Mouse (Mus musculus): ENCODE measurements around the gene Mfsd4a. TPM values are rescaled to one million over a fixed set of nuclear protein-coding genes. Genes with fewer than 3 reads are reported as not detected.

Mfsd4a gene
- polyA plus RNA-seq, 1 experiment, result 64.1 TPM

GRCm38 (mm10) chr1:132008881-132009644 lies 58.8 kb downstream of the Mfsd4a start:
- 22% methylated on average over 8 of the region's 8 CpGs for WGBS
- no peak for DNase-seq

GRCm38 (mm10) chr1:132007828-132008827 lies 59.7 kb downstream of the Mfsd4a start:
- under 1% methylated on average over 72 of the region's 72 CpGs for WGBS
- Histone ChIP-seq H3K4me1 (ENCODE audit: control insufficient read depth, insufficient read depth, low read length) (peaks cover 17% of the 10 kb centered on the region; the same call in 1 of the 2 replicates), H3K36me3 (ENCODE audit: control insufficient read depth, insufficient read depth, low read length) (no peaks in the 10 kb centered on the region), H3K4me3 (ENCODE audit: insufficient read depth, low read depth, low read length) (peak overlapping the region; percentile 76), H3K27ac (ENCODE audit: insufficient read depth, low read depth, low read length) (peak overlapping the region; percentile 99), H3K27me3 (replicated peaks; ENCODE audit: control insufficient read depth, insufficient read depth, low read length) (no peaks in the 10 kb centered on the region)
- TF ChIP-seq CTCF (conservative IDR thresholded peaks at IDR 0.05; ENCODE audit: insufficient read depth, insufficient read length, low read depth, low read length) (no peak), POLR2A (IDR thresholded peaks at IDR 0.05; ENCODE audit: low read depth, low read length) (no peak)
- DNase-seq, result peak; percentile 91

More at GRCm38 (mm10) chr1:132008881-132009644, 58.8 kb downstream of the Mfsd4a start:
- Histone ChIP-seq H3K4me1 (ENCODE audit: control insufficient read depth, insufficient read depth, low read length) (peaks cover 17% of the 10 kb centered on the region; the same call in 1 of the 2 replicates), H3K36me3 (ENCODE audit: control insufficient read depth, insufficient read depth, low read length) (no peaks in the 10 kb centered on the region), H3K27ac (ENCODE audit: insufficient read depth, low read depth, low read length) (no peak overlapping the region), H3K4me3 (ENCODE audit: insufficient read depth, low read depth, low read length) (peak overlapping the region; percentile 76), H3K27me3 (replicated peaks; ENCODE audit: control insufficient read depth, insufficient read depth, low read length) (no peaks in the 10 kb centered on the region)
- TF ChIP-seq POLR2A (IDR thresholded peaks at IDR 0.05; ENCODE audit: low read depth, low read length), result no peak
- TF ChIP-seq CTCF (conservative IDR thresholded peaks at IDR 0.05; ENCODE audit: insufficient read depth, insufficient read length, low read depth, low read length), result no peak

GRCm38 (mm10) chr1:132007282-132007815 lies 60.5 kb downstream of the Mfsd4a start, which contains the start of gene Elk4:
Elk4 (plus strand) TSS chr1:132007607.
- Histone ChIP-seq H3K4me3 (ENCODE audit: insufficient read depth, low read depth, low read length) (peak within 1 kb of the TSS; percentile 76), H3K4me1 (ENCODE audit: control insufficient read depth, insufficient read depth, low read length) (peaks cover 17% of the 10 kb centered on the region; the same call in 1 of the 2 replicates), H3K27ac (ENCODE audit: insufficient read depth, low read depth, low read length) (peak within 1 kb of the TSS; percentile 99), H3K36me3 (ENCODE audit: control insufficient read depth, insufficient read depth, low read length) (no peaks in the 10 kb centered on the region), H3K27me3 (replicated peaks; ENCODE audit: control insufficient read depth, insufficient read depth, low read length) (no peaks in the 10 kb centered on the region)
- under 1% methylated on average over 57 of the region's 61 CpGs for WGBS
- no peak for TF ChIP-seq CTCF (conservative IDR thresholded peaks at IDR 0.05; ENCODE audit: insufficient read depth, insufficient read length, low read depth, low read length)
- TF ChIP-seq POLR2A (IDR thresholded peaks at IDR 0.05; ENCODE audit: low read depth, low read length), result peak; percentile 71
- peak; percentile 96 for DNase-seq

- Histone ChIP-seq H3K27ac (ENCODE audit: insufficient read depth, low read depth, low read length) (peak overlapping the region; percentile 99; the same call in 1 of the 2 replicates), H3K4me1 (ENCODE audit: control insufficient read depth, insufficient read depth, low read length) (peaks cover 17% of the 10 kb centered on the region; the same call in 1 of the 2 replicates), H3K36me3 (ENCODE audit: control insufficient read depth, insufficient read depth, low read length) (no peaks in the 10 kb centered on the region), H3K4me3 (ENCODE audit: insufficient read depth, low read depth, low read length) (no peak overlapping the region), H3K27me3 (replicated peaks; ENCODE audit: control insufficient read depth, insufficient read depth, low read length) (no peaks in the 10 kb centered on the region)
- DNase-seq, result no peak
- WGBS, result 8% methylated on average over 5 of the region's 5 CpGs
- TF ChIP-seq POLR2A (IDR thresholded peaks at IDR 0.05; ENCODE audit: low read depth, low read length), result no peak
- TF ChIP-seq CTCF (conservative IDR thresholded peaks at IDR 0.05; ENCODE audit: insufficient read depth, insufficient read length, low read depth, low read length), result no peak
Observed at GRCm38 (mm10) chr1:132006721-132007120, 61.1 kb downstream of the Mfsd4a start.

- TF ChIP-seq POLR2A (IDR thresholded peaks at IDR 0.05; ENCODE audit: low read depth, low read length) (no peak), CTCF (conservative IDR thresholded peaks at IDR 0.05; ENCODE audit: insufficient read depth, insufficient read length, low read depth, low read length) (no peak)
- DNase-seq, result no peak
- WGBS, result 77% methylated on average over 3 of the region's 3 CpGs
- Histone ChIP-seq H3K27me3 (replicated peaks; ENCODE audit: control insufficient read depth, insufficient read depth, low read length) (no peaks in the 10 kb centered on the region), H3K27ac (ENCODE audit: insufficient read depth, low read depth, low read length) (no peak overlapping the region), H3K36me3 (ENCODE audit: control insufficient read depth, insufficient read depth, low read length) (no peaks in the 10 kb centered on the region), H3K4me3 (ENCODE audit: insufficient read depth, low read depth, low read length) (no peak overlapping the region), H3K4me1 (ENCODE audit: control insufficient read depth, insufficient read depth, low read length) (peaks cover 17% of the 10 kb centered on the region; the same call in 1 of the 2 replicates)
Observed at GRCm38 (mm10) chr1:132006046-132006445, 61.8 kb downstream of the Mfsd4a start.

- Histone ChIP-seq H3K36me3 (ENCODE audit: control insufficient read depth, insufficient read depth, low read length) (no peaks in the 10 kb centered on the region), H3K27ac (ENCODE audit: insufficient read depth, low read depth, low read length) (no peak overlapping the region), H3K4me1 (ENCODE audit: control insufficient read depth, insufficient read depth, low read length) (peaks cover 13% of the 10 kb centered on the region; the same call in 1 of the 2 replicates), H3K4me3 (ENCODE audit: insufficient read depth, low read depth, low read length) (no peak overlapping the region), H3K27me3 (replicated peaks; ENCODE audit: control insufficient read depth, insufficient read depth, low read length) (no peaks in the 10 kb centered on the region)
- TF ChIP-seq POLR2A (IDR thresholded peaks at IDR 0.05; ENCODE audit: low read depth, low read length) (no peak), CTCF (conservative IDR thresholded peaks at IDR 0.05; ENCODE audit: insufficient read depth, insufficient read length, low read depth, low read length) (no peak)
- no peak for DNase-seq
- 98% methylated on average over 1 of the region's 1 CpGs for WGBS
Observed at GRCm38 (mm10) chr1:132005466-132005865, 62.4 kb downstream of the Mfsd4a start.
